Mouse (Mus musculus) naive thymus-derived CD4-positive, alpha-beta T cell, adult 2 months (primary cell): Measurements from ENCODE around the gene Lkaaear1.

Experiments used
- DNase-seq: peaks from one replicate; pipeline ENCODE4 v3.0.0-alpha.2; 2011; ENCODE audit warnings: low read depth

Gene Lkaaear1

GRCm38 (mm10) chr2:181683381-181683780 lies 14.9 kb downstream of the Lkaaear1 start:
- DNase-seq = no peak

- no peak for DNase-seq
Observed at GRCm38 (mm10) chr2:181681978-181682377, 16.3 kb downstream of the Lkaaear1 start.

- peak; percentile 55 for DNase-seq
Observed at GRCm38 (mm10) chr2:181680716-181681117, 17.5 kb downstream of the Lkaaear1 start.

- DNase-seq = peak; percentile 79
Observed at GRCm38 (mm10) chr2:181679951-181680715, 18.1 kb downstream of the Lkaaear1 start, which contains the start of gene Tcea2. TSS of gene Tcea2 (plus strand) at chr2:181680310.

GRCm38 (mm10) chr2:181678780-181679179 lies 19.5 kb downstream of the Lkaaear1 start:
- peak; percentile 86 for DNase-seq

- no peak for DNase-seq
Observed at GRCm38 (mm10) chr2:181677755-181678098, 20.5 kb downstream of the Lkaaear1 start.

- DNase-seq = no peak
Observed at GRCm38 (mm10) chr2:181677096-181677754, 21.0 kb downstream of the Lkaaear1 start.

GRCm38 (mm10) chr2:181676424-181676823 lies 21.8 kb downstream of the Lkaaear1 start:
- DNase-seq = no peak

- no peak for DNase-seq
Observed at GRCm38 (mm10) chr2:181675454-181675853, 22.8 kb downstream of the Lkaaear1 start.

- DNase-seq = no peak
Observed at GRCm38 (mm10) chr2:181674934-181675333, 23.3 kb downstream of the Lkaaear1 start.

- no peak for DNase-seq
Observed at GRCm38 (mm10) chr2:181673501-181673900, 24.7 kb downstream of the Lkaaear1 start.

- DNase-seq = no peak
Observed at GRCm38 (mm10) chr2:181671984-181672383, 26.3 kb downstream of the Lkaaear1 start.

- DNase-seq = no peak
Observed at GRCm38 (mm10) chr2:181671326-181671725, 26.9 kb downstream of the Lkaaear1 start, which contains the start of gene Sox18. TSS of gene Sox18 (minus strand) at chr2:181671640.

GRCm38 (mm10) chr2:181670913-181671311 lies 27.3 kb downstream of the Lkaaear1 start:
- DNase-seq = no peak

GRCm38 (mm10) chr2:181670285-181670912 lies 27.8 kb downstream of the Lkaaear1 start:
- no peak for DNase-seq

GRCm38 (mm10) chr2:181663298-181663630 lies 35.0 kb downstream of the Lkaaear1 start:
- no peak for DNase-seq

- DNase-seq = no peak
Observed at GRCm38 (mm10) chr2:181662620-181663297, 35.5 kb downstream of the Lkaaear1 start.

- DNase-seq = peak; percentile 88
Observed at GRCm38 (mm10) chr2:181659609-181660055, 38.6 kb downstream of the Lkaaear1 start.

GRCm38 (mm10) chr2:181658930-181659555 lies 39.2 kb downstream of the Lkaaear1 start:
- DNase-seq = peak; percentile 73

- DNase-seq = no peak
Observed at GRCm38 (mm10) chr2:181658528-181658927, 39.7 kb downstream of the Lkaaear1 start.

- DNase-seq = no peak
Observed at GRCm38 (mm10) chr2:181657441-181657840, 40.8 kb downstream of the Lkaaear1 start.

GRCm38 (mm10) chr2:181656734-181657133 lies 41.5 kb downstream of the Lkaaear1 start, which contains the start of gene Gm29797:
TSS of gene Gm29797 (plus strand) at chr2:181657034.
- DNase-seq = no peak
